Mouse (Mus musculus): ENCODE data around the gene B830017H08Rik.

DNA sequence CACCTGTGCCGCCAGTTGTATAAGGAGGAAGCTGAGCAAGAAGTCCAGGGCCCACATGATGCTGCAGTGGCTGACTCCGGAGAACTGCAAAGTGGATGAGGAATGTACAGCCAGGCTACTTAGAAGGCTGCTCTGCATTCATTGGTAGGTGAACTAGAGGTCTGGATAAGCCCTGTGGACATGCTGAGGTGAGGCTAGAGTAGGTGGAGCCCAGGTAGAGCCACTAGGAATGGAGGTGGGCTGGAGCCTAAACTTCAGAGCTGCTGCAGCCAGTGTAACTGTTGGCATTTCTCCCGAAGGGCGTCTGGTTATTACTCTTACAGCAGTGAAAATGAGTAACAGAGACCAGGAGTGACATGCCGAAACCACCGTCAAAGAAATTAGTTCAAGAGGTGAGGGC, 5.1 kb downstream of the B830017H08Rik start, which contains the start of gene Car15:
- TF ChIP-seq CTCF (IDR thresholded peaks at IDR 0.05; ENCODE audit: low read depth), result no peak
- TF ChIP-seq EP300 (IDR thresholded peaks at IDR 0.05; ENCODE audit: low read depth), result no peak

Data from liver, embryonic 14.5 days (tissue).